Mouse (Mus musculus): Measurements from ENCODE around the gene Ampd3.

Ampd3 gene

GRCm38 (mm10) chr7:110769094-110769493, 1.1 kb downstream of the Ampd3 start:
- no peak for DNase-seq (ENCODE audit: low read depth, low spot score)

DNA sequence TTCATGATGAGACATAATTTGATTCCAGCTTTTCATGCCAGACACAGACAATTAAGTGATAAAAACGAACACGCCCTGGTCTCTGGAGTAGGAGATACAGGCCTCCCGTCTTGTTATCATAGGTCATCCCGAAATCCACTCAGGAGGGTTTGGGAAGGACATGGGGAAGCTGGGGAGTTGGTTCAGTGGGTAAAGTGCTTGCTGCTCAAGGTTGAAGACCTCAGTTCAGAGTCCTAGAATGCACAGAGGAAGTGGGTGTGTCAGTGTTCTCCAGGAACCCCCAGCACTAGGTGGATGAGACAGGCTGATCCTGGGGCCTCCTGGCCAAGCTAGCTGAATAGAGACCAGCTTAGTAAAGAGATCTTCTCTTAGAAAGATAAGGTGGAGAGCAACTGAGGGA, 2.9 kb downstream of the Ampd3 start:
- DNase-seq (ENCODE audit: low read depth, low spot score) = no peak

- DNase-seq (ENCODE audit: low read depth, low spot score) = no peak
Observed at GRCm38 (mm10) chr7:110772343-110772742, 4.3 kb downstream of the Ampd3 start.

DNA sequence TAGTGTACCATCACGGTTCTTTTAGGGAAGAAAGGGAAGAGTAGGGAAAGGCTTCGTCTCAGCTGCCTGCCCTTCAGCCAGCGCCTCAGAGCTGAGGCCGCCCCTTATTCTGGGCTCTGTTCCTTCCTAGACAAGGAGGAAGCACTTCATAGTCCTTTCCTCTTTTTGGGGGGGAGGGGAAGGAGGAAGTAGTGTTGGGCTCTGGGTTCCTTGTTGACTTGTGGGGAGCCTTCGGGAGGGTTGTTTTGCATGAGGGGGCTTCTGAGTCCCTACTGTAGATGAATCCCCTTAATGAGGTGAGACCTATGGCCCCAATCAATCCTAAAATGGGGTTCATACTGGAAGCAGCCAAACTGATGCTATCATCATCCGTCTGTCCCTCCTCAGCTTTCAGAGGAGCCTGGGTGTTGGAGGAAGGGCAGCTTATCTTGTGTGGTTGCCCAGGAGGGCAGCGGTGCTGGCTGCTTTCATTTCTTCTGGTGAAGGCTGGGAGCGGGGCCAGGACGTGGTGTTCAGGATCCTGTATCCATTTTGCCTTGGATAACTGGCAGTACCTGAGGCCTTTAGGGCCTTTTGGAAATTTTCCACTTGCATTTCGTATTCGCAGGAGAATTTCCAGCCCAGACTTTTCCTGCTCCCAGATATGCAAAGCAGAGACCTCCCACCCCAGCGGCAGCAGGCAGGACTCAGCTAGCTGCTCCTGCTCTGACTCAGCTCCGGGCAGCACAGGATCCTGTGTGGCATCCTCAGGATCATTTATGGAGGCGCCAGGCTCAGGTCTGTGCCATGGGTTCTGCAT, 5.4 kb downstream of the Ampd3 start:
- DNase-seq (ENCODE audit: low read depth, low spot score) = no peak

GRCm38 (mm10) chr7:110774077-110774476, 6.1 kb downstream of the Ampd3 start:
- DNase-seq (ENCODE audit: low read depth, low spot score) = no peak

DNA sequence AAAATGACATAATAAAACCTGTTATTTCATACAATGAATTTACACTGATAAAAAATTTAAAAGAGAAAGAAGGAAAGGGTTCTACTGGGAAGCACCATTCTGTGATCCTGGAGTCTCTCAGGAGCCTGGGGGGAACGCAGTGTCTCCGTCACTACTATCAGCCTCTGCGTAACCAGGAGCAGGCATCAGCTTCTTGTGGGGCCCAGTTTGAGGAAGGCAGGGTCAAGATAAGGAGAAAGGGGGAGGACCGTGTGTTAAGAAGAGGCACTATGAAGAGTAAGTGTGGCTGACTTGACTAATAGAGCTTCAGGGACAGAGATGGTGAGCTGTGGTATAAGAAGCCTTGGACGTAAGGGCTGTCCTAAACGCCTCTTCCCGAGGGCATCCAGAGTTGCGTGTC, 6.7 kb downstream of the Ampd3 start:
- no peak for DNase-seq (ENCODE audit: low read depth, low spot score)

GRCm38 (mm10) chr7:110777146-110778001, 9.4 kb downstream of the Ampd3 start:
- DNase-seq (ENCODE audit: low read depth, low spot score) = no peak

GRCm38 (mm10) chr7:110778933-110779332, 10.9 kb downstream of the Ampd3 start:
- no peak for DNase-seq (ENCODE audit: low read depth, low spot score)

DNA sequence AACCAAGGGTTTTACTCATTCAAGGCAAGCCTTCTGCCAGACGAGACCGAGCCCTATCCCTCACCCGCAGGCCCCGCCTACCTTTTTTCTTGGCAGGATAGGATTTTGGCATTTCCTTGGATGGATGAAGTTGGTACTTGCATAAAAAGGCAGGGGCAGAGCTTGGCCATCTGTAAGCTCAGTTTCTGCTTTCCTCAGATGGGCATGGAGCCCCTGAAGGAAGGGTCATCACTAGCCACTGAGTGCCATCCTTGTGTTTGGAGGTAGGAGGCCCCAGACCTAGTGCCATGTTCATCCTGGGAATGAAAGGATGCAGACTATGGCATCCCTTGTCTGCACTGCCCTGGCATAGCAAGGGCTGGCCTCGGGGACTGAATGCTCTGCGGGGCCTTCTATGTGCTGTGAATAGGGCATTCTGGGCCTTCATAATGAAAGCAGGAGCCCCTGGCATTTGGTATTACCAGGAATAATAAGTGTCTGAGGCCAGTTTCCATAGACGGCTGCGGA, 11.7 kb downstream of the Ampd3 start:
- DNase-seq (ENCODE audit: low read depth, low spot score) = no peak

GRCm38 (mm10) chr7:110780520-110780919, 12.5 kb downstream of the Ampd3 start:
- DNase-seq (ENCODE audit: low read depth, low spot score) = no peak

DNA sequence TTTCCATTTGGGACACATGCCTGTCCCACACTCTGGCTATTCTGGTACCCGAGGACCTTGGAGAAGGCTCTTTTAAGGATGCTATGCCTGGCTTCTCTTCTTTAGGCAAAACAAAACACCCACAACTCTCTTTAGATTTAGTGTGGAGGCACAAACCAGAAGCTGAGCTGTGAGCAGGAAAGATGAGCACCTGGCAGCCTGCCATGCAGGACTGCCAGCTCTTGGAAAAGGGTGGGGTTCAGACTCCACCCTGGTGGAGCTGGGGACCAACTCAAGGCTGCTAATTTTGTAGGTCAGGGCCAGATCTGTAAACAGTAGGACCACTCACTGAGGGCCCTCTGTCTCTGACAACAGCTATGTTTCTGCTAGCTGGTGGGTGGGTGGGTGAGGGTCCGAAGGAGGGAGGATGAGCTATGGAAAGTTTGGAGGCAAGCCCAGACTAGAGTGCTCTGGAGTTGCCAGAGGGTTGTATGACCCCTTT, 13.3 kb downstream of the Ampd3 start:
- DNase-seq (ENCODE audit: low read depth, low spot score) = no peak

- no peak for DNase-seq (ENCODE audit: low read depth, low spot score)
Observed at GRCm38 (mm10) chr7:110782135-110782534, 14.1 kb downstream of the Ampd3 start.

DNA sequence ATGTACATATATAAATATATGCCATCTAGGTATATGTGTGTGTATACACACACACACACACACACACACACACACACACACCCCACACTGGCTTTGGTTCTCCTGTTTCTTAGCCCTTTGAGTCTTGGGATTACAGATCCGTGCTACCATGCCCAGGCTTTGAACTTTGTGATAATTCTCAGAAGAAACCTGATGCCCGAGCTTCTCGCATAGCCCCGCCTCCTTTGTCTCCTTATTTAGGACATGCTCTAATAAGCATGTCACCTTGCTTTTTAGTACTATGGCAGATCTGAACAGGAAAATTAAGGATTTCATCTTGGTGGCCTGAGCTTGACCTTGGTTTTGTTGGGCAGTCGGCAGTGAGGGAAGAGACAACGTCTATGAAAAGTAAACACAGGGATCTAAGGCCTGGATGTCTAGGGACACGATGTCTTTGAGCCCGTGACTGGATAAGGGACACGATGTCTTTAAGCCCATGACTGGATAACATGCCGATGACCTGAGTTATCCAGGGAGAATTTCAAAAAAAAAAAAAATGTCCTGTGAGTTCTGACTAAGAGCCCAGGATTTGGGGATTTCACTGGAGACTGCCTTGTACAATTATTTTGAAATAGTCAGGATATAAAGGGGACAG, 15.0 kb downstream of the Ampd3 start:
- no peak for DNase-seq (ENCODE audit: low read depth, low spot score)

DNA sequence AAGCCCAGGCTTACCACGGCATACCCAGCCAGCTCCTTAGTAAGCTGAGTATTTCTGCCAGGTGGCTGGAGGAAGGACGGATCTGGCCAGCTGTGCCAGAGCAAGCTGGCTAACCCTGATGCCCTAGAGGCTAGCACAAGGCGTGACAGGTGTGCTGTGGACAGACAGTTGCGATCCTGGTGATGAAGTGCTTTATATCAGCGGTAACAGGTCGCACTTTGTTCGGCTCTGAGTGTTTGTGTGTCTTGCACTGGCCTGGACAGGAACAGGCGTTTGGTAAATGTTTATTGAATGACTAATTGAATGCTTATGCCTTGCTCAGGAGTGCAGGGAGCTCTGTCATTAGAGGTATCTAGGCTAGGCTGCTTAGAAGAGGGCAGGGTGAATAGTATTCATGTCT, 17.0 kb downstream of the Ampd3 start:
- no peak for DNase-seq (ENCODE audit: low read depth, low spot score)

DNA sequence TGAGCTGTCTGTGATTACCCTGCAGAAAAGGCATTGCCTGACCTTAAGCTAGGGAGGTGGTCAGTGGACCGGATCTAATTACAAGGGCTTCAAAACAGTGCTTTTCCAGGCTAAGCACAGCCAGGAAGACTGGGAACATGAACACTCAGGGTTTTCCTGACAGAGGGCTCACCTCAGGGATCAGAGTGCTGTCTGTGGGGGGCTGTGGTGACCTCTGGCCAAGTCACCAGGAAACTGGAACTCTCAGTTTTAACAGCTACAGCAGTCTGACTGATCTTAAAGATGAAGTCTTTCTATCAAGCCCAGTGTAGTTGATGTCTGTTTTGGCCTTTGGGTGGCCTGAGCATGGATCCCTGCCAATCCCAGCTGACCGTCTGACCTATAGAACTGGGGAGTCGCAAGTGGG, 17.7 kb downstream of the Ampd3 start:
- DNase-seq (ENCODE audit: low read depth, low spot score) = no peak

- no peak for DNase-seq (ENCODE audit: low read depth, low spot score)
Observed at GRCm38 (mm10) chr7:110787310-110787709, 19.3 kb downstream of the Ampd3 start.

DNA sequence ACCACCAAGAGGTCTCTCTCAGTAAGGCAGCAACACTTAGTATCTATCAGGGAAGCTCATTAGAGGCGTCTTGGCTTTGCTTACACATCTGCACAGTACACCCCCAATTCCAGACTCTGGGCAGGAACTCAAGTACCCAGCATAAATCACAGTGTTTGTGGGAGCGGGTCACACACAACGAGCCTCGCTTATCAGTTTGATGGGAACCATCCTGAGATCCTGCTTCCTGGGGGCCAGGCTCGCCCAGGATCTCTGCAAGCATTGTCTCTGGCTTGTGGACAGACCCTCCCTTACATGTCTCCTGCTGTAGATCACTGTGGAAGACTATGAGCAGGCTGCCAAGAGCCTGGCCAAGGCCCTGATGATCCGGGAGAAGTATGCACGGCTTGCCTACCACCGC, 22.9 kb downstream of the Ampd3 start:
- no peak for DNase-seq (ENCODE audit: low read depth, low spot score)

- no peak for DNase-seq (ENCODE audit: low read depth, low spot score)
Observed at GRCm38 (mm10) chr7:110792201-110792600, 24.2 kb downstream of the Ampd3 start.

GRCm38 (mm10) chr7:110792834-110793233, 24.8 kb downstream of the Ampd3 start:
- DNase-seq (ENCODE audit: low read depth, low spot score) = no peak

DNA sequence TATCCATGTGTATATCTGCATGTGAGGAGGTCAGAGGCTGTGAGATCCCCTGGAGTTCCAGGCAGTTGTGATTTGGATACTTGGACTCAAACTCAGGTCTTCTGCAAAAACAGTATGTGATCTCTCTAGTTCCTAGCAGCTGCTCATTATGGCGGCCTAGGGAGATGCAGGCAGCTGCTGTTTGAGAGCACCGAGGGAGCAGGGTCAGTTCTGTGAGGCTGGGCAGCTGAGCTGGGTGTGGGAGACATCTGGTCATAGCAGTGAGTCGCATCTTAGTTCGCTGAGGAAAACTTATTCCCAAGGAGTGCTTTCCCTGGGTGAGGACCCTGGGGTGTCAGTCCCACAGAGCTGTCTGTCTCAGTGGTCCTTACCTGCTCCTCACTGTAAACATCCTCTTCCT, 26.7 kb downstream of the Ampd3 start:
- no peak for DNase-seq (ENCODE audit: low read depth, low spot score)

- DNase-seq (ENCODE audit: low read depth, low spot score) = no peak
Observed at GRCm38 (mm10) chr7:110796367-110797051, 28.5 kb downstream of the Ampd3 start.
